Mouse (Mus musculus) heart, adult 8-10 months (tissue): Measurements from ENCODE around the gene Cxcl17. TPM values are rescaled to one million over a fixed set of nuclear protein-coding genes. Genes with fewer than 3 reads are reported as not detected.
"Not testable (repeated sequence)": the region's sequence is repeated elsewhere in the genome, so short reads cannot be mapped to it uniquely, and the experiment has no call there.

Experiments used
- DNase-seq: peaks from one replicate; pipeline ENCODE4 v3.0.0; 2022; ENCODE audit warnings: low spot score
- total RNA-seq, 4 experiments: library from RNA; stranded (reverse); gene quantifications; 2 replicates each; pipeline ENCODE4 v1.2.4; 2022

Cxcl17 gene
- total RNA-seq = not detected

DNA sequence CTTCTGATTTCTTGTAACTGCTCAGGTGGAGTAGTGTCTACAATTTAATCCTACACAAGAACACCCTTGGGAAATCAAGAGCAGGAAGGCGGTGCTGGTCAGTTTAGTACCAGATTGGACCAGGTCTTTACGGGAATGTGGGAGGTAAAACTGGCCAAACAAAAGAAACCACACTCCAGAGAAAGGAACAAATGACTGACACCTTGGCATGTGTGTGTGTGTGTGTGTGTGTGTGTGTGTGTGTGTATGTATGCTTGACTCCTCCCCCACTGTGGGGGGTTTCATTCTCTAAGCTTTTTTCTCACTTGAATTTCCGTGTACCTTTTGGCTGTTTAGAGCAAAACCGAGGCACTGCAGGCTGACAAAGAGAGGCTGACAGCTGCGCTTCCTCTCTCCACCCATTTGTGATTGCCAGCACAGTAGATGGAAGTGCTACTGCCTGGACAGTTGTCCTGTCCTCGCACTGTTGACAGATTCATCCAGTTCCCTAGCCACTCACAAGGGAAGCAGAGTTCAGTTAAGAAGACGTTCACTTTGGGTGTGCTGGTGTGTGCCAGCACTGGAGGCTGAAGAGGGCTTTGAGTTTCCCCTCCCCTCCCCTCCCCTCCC is at the start of gene Cxcl17:
Gene Cxcl17, minus strand, starts transcription at position 54 of the 609 bp plus-strand sequence.
- DNase-seq = no peak

DNA sequence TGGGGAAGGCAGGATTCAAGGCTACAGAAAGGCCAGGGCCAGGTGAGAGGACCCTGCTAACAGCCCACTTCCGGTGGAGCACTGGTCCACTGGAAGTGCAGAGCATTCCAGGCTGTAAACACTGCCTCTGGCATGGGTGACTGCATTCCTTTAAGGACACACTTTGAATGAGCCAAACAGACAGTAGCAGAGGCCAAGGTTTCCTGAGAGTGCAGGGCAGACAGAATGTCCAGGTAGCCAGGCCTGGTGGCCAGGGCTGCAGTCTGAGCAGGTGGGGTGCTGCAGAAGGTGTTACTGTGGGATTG is 49.3 kb upstream of the Cxcl17 start:
- not testable (repeated sequence) for DNase-seq

DNA sequence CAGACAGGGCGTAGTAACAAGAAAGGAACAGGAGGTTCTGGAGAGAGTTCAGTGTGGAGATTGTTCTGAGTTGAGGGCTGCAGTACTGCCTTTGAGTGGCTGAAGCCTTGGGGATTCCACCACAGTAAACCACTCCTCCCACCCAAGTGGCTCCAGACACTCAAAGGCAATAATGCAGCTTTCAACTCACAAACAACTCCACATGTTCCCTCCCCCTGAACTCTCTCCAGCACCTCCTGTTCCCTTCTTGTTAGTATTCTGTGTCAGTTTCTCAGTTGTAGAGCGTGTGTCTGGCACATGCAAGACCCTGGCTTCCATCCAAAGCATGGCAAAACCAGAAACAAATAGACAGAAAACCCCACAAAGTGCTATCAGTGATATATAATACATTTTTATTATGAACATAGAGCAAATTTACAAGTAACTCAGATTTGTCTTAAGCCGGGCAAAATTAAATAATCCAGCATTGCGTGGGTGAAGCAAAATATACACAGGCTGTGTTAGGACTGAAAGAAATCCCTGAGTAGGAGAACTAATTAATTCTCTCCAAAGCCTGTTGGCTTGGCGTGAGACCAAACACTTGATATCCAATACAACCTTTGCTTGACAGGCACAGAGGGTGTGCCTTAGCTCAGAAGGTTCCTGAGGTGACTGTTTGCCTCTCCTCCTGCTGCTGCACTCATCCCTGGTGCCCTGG is 48.8 kb upstream of the Cxcl17 start:
- not testable (repeated sequence) for DNase-seq

DNA sequence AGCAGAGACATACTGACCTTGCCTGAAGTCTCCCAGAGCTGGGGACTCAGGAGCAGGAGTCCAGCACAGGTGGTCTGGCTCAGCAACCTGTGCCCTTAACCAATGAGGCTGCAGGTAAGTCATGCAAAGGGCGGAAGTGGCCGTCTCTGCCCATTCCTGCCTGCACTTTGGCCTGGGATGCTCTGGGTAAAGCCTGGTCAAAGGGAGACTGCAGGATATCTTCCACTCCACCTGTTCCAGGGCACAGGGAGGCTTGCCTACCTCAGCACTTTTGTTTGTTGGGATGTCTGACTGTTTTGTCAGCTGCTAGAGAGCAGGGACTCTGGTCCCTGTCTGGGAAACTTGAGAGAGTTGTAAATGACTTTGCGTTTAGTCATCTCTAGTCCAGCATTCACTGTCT is 39.4 kb upstream of the Cxcl17 start:
- no peak for DNase-seq

DNA sequence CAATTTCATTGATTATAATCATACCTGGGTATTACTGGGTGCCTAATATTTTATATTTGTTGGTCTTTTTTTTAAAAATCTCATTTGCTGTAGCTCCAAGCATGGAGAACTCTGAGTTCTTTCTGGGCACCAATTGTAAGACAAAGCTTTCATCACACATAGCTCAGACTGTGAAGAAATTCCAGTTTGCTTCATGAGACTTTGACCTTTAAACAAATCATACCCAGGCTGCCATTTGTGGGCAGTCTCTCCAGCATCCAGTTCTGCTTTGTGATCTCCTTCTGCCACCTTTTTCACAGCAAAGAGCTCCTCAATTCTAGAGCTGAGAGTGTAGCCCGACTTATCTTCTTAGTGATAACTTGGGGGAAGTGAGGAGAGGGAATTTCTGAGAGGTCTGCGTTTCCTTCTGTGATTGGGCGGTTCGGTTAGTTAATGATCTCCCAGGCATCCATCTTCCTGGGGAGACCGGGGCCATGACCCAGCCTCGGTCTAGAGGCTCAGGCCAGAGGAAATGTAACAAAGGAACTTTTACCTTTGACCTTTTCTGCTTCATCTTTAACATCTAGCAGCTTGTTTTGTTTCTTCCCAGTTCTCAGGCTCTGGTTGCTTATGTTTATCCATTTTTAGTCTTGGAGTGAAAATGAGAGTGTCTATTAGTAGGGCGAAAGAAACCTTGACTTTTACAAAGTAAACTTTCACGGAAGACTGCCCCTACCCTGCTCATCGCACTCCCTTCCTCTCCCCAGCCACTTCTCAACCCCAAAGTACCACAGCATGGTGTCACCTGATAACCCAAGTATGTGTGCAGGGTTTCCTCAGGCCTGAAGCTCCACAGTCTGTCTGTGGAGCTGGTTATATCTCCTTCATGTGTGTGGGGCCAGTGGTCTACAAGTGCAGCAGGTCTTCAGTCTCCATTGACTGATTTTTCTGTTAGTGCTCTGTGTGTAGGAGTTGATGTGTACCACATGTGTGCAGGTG is 37.5 kb upstream of the Cxcl17 start:
- no peak for DNase-seq

DNA sequence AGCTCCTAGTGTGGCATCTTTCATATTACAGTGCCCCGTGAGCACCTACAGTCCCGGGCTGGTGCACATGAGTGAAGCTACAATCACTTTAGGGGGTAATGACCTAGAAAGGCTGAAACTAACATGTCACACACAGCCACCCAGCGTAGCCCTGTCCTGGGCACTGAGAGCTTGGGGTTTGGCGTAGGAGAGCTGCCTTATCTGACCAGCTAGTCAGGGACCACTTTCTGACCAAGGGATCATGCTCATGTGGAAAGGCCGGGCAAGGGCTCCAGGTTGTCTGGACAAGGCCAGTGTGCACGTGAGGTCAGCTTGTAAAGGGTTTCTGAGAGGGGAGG is 28.1 kb upstream of the Cxcl17 start:
- no peak for DNase-seq

DNA sequence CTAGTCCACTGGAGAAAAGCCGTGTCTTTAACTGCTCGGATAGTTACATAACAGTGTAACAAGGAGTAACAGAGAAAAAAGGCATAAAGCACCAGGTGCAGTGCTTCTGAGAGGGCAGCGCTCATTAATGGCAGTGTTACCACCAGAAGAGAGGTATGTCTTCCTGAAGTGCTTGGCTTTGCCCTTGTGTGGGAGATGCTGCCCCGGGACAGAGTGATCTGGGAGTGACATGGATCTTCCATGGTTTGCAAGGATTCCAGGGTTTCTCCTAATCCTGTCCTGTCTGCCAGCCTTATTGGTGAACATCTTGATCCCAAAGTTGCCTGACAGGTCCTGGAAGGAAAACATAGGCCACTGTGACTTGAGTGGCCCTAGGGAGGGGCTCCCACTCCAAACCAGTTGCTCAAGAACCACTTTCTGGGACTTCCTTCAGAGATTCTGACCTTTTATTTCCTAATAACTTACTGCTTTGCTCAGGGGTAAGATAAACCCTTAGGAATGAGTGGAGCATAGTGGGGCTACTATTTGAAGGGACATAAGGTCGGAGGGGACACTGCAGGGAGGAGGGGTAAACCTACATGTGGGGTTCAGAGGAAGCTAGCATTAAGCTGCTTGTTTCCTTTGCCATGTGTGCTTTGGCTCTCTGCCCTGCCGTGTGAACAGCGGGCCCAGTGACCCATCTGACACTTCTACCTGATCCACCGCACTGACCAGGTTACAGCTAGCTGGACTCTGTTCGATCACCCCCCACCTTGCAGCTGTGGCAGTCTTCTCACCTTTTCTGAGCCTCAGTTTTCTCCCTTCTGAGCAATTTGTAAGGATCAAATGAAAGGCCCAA is 27.5 kb upstream of the Cxcl17 start:
- no peak for DNase-seq

DNA sequence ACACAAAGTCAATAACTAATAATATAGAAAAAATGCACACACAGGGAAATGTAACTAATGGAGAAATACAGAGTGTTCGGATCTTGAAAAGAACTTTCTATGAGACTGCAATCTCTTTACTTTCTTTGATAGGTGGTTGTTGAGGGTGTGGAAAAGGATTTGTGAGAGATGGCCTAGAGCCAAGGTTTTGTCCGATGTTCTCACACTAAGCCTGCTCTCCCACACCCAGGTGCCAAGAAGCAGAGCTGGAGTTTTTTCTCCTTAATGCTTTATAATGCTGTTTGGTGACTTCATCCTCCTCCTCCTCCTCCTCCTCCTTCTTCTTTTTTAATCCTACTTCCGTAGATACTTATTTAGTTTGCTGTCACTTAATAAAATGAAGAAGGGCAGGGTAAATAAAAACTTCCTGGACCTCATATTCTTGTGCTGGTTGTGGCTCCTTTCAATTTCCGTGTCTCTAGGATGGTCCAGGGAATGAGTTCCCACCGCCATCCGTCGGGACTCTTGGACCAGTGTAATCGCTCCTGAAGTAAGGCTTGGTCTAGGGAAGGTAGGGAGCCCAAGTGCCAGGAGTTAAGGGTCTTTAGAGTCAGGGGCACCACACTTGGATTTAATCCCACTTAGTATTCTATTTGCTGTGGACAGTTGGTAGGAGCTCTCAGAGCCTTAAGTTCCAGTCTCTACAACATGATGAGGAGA is 26.6 kb upstream of the Cxcl17 start:
- DNase-seq = no peak

DNA sequence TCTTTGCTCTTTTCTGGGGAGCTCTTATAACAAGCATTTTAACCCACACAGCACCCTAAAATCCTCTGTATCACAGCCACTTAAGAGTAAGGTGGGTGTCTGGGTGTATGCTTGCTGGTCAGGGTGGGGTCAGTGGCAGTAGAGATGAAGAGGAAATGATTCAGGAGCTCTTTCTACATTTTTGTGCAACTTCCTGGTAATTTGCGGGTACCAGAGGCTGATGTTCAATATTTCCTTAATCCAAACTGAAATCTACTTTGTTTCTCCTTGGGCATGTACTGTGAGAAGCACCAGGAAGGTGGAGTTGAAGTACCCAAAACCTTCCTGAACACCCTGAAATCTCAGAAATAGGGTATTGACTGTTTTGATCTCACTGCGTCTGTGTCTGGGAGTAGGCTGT is 24.0 kb upstream of the Cxcl17 start:
- no peak for DNase-seq

DNA sequence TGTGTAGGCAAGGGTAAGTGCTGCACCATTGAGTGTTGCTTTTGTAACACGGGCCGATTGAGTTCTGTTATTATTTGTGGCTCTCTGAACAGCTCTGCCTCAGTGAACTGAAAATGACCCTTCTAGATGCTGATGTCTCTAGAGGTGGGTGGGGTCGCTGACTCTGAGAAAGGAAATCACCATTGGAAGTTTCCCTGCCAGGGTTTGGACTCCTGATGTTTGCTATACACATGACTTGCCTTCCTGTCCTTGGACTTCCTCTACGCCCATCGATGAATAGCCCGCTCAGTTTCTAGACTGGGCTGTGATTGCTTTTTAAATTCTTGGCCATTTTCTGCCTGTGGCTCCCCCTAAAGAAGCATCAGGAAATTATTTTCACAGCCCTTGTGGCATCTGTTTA is 23.5 kb upstream of the Cxcl17 start:
- DNase-seq = peak; percentile 80

DNA sequence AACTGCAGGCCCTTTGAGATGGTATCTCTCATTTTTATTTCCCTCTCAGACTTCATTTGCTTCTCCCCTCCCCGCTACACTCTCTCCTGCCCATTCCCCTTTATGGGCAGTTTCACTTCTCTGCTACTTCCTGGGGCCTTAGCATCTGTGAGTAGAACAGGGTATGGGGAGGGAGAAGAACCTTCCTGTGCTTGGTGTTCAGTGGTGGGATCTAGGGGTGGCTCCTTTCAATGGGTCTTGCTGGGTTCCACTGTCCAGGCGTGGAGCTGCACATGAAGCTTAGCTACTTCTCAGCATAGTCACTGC is 22.8 kb upstream of the Cxcl17 start:
- no peak for DNase-seq

DNA sequence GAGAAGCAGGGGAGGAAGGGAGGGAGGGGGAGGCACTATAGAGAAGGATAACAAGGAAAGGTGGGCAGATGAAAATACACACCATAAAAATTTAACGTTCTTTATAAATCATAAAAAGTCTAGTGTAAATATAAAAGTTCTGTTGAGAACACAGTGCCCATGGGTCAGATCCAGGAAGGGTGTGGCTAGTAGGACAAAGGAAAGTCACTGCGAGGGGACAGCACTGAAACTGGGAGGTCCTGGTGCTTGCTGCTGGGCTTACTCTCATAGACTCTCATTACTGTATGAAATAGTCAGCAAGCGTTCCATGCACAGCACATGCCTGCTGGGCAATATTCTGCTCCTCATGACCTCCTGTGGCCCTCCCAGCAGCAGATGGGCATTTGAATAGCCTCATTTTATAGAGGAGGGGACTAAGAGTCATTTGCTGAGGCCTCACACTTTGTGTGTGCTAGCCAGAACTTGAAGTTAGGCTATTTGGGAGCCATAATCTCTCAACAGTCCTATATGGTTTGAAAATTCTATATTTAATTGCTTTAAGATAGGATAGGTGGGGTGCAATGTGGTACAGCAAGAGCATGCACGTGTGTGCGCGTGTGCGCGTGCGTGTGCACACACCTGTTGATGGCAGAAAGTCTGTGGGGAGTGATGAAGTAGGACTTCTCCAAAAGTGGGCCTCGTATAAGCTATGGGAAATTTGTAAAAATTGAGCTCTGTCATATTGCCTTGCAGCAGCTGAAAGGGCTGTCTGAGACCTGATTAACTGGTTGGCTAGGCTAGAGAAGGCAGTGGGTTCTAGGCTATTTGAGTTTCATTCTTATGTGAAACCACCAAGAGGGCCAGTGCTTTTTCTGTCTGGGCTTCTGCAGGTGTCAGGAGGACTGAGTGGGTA is 22.2 kb upstream of the Cxcl17 start:
- DNase-seq = no peak

DNA sequence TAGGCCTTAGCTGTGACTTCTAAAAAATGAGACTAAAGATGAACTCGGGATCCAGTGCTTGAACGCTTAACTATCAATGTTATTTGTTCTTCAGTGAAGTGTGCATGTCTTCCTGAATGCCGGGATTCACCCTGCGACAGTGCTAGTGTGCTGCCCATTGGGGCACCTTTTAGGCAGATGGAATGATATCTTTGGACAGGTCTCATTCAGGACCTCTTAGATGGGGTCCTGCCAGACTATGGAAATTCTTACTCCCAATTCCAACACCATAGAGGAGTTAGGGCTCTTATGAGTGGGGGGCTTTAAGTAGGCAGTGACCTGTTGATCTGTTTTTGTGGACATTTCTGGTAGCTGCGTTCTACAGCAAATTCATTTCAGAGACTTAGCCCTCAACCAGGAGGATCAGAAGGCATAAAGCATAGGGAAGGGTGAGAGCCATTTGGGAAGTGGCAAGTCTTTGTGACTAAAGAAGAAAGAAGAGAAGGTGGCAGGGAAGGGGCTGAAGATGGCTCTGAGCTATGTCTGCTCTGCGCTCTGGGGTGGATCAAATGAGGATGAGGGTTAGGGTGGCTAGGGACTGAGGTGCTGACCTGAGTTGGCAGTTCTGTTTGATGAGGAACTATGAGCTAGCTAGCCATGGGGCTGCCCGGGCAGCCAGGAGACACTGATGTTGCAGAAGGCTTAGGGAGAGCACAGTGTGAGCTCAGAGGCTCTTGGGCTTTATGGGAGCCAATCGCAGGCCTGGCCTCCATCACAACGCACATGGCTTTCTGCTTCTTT is 21.3 kb upstream of the Cxcl17 start:
- DNase-seq = no peak

DNA sequence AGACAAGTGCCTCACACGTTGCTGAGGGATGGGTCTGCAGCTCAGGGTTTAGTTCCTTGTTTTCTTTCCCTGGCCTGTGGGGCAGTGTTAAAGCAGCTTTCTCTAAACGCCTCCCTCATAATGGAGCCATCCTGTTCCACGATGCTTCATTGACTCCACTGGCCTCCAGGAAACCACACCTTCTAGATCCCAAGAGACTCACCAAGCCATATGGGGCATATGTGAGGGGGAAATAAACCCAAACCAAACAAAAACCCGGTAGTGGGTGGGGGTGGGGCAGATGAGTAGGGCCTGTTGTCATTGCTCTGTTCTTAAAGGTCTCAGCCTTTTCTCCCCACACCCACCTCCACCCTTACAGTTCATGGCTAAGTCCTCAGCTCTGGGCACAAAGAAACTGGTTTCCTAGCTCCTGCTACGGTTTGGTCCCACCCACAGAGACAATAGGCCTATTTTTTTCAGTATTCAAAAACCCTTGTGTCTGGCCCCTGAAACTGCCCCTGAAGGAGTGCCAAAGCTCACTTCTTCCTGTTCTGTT is 20.4 kb upstream of the Cxcl17 start:
- peak; percentile 62 for DNase-seq

DNA sequence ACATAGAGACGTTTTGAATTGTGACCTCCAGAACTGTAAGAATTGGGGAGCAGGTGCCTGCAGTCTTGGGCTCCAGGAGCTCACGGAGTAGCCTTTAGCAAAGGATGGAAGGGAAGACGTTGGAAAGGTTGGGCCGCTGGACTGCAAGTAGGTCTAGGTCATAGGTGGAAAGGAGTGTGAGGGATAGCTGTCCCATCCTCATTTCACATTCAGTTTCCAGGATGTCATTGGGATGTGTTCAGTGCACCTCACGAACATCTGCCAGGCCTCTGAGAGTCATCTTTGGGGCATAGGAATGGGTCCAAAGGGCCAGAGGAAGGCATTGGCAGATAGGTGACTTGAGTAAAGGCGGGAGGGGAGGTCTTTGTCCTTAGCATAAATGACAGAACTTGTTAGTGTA is 19.7 kb upstream of the Cxcl17 start:
- DNase-seq = no peak

DNA sequence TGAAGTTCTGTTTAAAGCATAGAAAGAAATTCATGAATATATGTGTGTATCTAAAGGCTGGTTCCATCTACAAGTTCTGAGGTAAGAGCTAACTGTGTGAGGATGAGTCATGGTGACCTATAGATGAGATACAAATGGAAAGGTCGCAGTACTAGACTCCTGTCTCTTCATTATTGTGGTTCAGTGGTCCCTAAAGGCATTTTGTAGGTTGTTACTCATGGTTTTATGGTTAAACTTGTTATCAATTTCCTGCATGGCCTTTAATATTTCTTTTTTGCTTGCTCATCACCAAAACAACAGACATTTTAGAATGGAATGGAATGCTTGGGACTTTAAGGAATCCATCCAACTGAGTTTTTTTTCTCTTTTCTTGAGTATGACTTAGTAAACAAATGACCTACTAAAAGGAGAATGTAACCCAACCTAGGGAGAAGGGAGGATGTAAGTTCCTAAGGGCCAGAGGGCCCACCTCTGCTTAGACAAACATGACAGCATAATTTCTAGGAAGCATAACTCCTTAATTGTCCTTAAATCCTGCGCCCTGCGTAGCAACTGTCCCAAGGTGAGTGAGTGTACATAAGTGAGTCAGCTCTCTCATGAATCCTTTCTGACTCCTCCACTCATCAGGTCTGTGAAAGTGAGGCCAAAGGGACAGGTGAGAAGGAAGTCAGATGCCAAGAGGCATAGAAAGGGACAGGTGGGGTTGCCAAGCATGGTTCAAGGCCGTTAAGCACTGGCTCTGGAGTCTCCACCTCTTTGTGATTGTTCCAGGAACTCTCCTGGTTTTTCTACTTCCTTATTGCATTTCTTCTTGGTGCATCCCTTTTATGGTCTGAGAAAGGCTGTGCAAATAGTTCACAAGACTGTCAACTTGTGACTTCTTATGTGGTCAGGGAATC is 17.4 kb upstream of the Cxcl17 start:
- DNase-seq = no peak

DNA sequence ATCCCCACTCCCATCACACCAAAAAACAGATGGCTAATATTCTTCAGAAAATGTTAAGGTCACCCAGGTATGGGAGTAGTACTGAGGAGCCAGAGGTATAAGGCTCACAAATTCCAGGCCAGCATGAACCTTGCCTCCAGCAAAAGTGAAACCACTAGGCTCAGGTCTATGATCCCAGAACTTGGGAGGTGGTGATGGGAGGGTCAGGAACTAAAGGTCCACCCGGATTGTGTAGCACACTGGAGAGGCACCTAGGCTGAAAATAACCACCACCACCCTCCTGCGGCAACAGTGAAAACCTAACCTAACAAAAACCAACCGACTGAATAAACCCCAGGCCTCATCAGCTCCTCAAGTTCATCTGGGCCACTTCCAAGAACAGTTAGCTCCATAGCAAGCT is 15.6 kb upstream of the Cxcl17 start:
- DNase-seq = no peak

DNA sequence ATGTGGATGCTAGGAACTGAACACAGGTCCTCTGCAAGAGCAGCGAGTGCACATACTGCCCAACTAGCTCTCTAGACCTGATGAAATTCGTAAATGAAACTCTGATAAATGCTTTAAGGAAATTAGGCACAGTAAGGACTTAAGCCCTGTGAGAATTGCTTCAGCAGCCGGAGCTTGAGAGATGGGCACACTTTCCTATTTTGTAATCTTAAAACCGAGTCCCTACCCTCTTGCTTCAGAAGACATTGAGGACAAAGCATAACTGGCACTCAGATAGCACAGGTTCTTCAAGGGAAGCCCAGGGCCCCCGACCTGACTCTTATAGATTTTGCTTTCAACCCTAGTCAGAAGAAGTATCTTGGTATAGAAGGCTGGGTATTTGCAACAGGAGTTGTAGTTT is 14.5 kb upstream of the Cxcl17 start:
- DNase-seq = no peak
